Mouse (Mus musculus): ENCODE measurements around the gene Iscu.

DNA sequence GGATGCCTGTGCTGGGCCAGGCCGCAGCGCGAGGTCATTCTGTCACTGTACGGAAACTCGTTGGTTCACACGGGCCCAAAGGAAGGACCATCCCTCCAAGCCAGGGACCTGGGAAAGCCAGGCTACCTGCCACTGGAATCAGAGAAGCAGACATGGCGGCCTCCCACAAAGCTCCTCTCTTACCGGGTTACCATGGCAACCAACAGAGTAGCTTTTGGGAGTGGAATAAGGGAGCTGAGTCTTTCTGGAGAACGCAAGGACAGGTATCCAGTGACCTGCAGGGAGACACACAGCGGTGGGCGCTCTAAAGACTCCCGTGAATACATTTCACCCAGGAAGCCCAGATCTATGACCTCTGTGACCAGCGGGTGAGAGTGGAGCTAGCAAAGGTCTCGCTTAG is 46.0 kb downstream of the Iscu start:
- no peak for TF ChIP-seq CTCF (IDR thresholded peaks at IDR 0.05; ENCODE audit: extremely low read depth, insufficient read depth, low read length)
- no peak for TF ChIP-seq POLR2A (IDR thresholded peaks at IDR 0.05; ENCODE audit: extremely low read depth, insufficient read depth, low read length)

Data from cortical plate, adult 2 months (tissue).